Mouse (Mus musculus) heart, embryonic 16.5 days (tissue): Measurements from ENCODE around the gene Il16. TPM values are rescaled to one million over a fixed set of nuclear protein-coding genes. Genes with fewer than 3 reads are reported as not detected.

ENCODE experiments used
- ATAC-seq: fragments of 200-750 bp; cut with Nextera tagmentation; replicated peaks from 2 replicates; pipeline ENCODE4 v1.8.0; 2017; ENCODE audit warnings: moderate number of reproducible peaks; ENCODE audit not compliant: insufficient read depth, low FRiP score; ENCODE audit errors: extremely low read depth
- H3K27ac ChIP-seq: fragments of 300-500 bp; sonication (generic); 2 replicates; pipeline ENCODE4 v1.5.1; 2014; ENCODE audit warnings: mild to moderate bottlenecking, low read length, control low read depth, moderate library complexity
- H3K27me3 ChIP-seq: fragments of 300-500 bp; sonication (generic); 2 replicates; pipeline ENCODE4 v1.6.1; 2014; ENCODE audit warnings: low read length, mixed read lengths; ENCODE audit not compliant: control insufficient read depth, insufficient read depth
- H3K36me3 ChIP-seq: fragments of 300-500 bp; sonication (generic); 2 replicates; pipeline ENCODE4 v1.6.1; 2014; ENCODE audit not compliant: control insufficient read depth, insufficient read depth
- H3K4me1 ChIP-seq: fragments of 300-500 bp; sonication (generic); 2 replicates; pipeline ENCODE4 v1.6.1; 2014; ENCODE audit warnings: low read length, mixed read lengths; ENCODE audit not compliant: control insufficient read depth, insufficient read depth
- H3K4me2 ChIP-seq: fragments of 300-500 bp; sonication (generic); 2 replicates; pipeline ENCODE4 v1.6.1; 2014; ENCODE audit warnings: low read depth, mild to moderate bottlenecking, control low read depth, low read length
- H3K4me3 ChIP-seq: fragments of 300-500 bp; sonication (generic); 2 replicates; pipeline ENCODE4 v1.5.1; 2014; ENCODE audit warnings: mild to moderate bottlenecking, control low read depth, low read length
- H3K9ac ChIP-seq: fragments of 300-500 bp; sonication (generic); 2 replicates; pipeline ENCODE4 v1.6.1; 2014; ENCODE audit warnings: low read length, control low read depth
- H3K9me3 ChIP-seq: fragments of 300-500 bp; sonication (generic); replicated peaks from 2 replicates; pipeline ENCODE4 v1.6.1; 2016; ENCODE audit warnings: low read length; ENCODE audit not compliant: control insufficient read depth
- whole genome bisulfite sequencing: fragments of 180-500 bp; shearing (Covaris S2); extraction: QIAGEN DNeasy Blood & Tissue Kit; methylation state at CpG from one replicate; pipeline ENCODE4 v1.1.7; 2014; 5-methylcytosine and 5-hydroxymethylcytosine counted together
- polyA plus RNA-seq: library from polyadenylated mRNA; unstranded; fragments of >200 nt; fragmentation: Nextera tagmentation; extraction: Ambion mirVana; gene quantifications from 2 replicates; pipeline ENCODE4 v1.2.1, GENCODE M21; 2015

Gene Il16
- polyA plus RNA-seq, 1 experiment from 2014 or later = 12.0 TPM

DNA sequence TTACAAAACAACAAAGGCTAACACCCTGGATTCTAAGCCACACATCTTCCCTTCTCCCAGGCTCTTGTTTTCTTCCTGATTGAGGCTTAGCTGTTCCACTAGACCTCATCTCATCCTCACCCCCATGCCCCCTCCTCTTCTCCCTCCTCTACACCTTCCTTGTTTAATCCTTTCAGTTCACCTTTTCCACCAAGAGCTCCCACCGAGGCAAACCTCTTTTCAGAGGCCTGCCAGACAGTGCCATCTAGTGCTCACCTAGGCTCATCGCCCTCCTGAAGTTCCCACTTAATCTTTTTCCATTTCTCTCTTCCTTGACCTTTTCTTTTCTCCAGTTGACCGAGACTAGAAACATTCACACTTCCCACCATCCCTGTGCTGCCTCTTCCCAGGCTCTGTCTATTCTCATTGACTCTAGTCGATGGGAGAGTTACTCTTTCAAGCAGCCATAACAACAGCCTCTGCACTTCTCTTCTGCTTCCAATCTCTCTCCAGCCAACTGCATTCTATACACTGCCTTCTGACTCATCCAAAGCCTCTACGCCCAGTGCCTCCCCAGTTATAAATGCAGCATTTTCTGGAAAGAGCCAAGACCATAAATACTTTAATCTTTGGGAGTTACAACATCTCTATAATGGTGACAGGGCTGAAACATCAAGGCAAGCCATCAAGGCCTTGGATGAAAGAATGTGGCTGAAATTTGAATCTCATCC lies 69.8 kb downstream of the Il16 start:
- H3K27ac ChIP-seq = no peak overlapping the region
- no peak overlapping the region for H3K9ac ChIP-seq
- WGBS = 22% methylated on average over 5 of the region's 5 CpGs
- H3K9me3 ChIP-seq = no peaks in the 10 kb centered on the region; the same call in 1 of the 2 replicates
- H3K4me1 ChIP-seq = no peaks in the 10 kb centered on the region
- ATAC-seq = no peak
- no peaks in the 10 kb centered on the region for H3K36me3 ChIP-seq
- no peak overlapping the region for H3K4me2 ChIP-seq
- no peaks in the 10 kb centered on the region for H3K27me3 ChIP-seq
- no peak overlapping the region for H3K4me3 ChIP-seq

DNA sequence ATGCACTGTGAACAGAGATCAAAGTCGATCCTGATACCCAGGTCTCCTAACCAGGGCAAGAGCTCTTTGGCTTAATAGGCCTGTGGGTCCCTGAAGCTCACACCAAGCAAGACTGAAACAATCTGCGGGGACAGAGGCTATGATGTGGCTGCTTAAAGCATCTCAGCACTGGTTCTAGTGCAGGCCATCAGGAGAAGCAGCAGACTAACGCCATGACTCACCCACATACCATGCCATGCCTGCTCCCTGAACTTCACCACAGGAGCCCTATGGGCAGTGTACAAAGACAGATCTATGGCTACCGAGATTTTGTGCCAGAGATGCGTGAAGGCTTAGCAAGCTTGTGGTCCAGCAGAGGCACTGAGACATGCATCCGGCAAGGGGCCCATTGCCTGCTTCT lies 74.0 kb downstream of the Il16 start:
- H3K27ac ChIP-seq = no peak overlapping the region
- H3K9ac ChIP-seq = no peak overlapping the region
- 81% methylated on average over 6 of the region's 6 CpGs for WGBS
- H3K4me2 ChIP-seq = no peak overlapping the region
- ATAC-seq = no peak
- H3K27me3 ChIP-seq = no peaks in the 10 kb centered on the region
- H3K36me3 ChIP-seq = no peaks in the 10 kb centered on the region
- no peaks in the 10 kb centered on the region; the same call in 1 of the 2 replicates for H3K9me3 ChIP-seq
- no peaks in the 10 kb centered on the region for H3K4me1 ChIP-seq
- no peak overlapping the region for H3K4me3 ChIP-seq

GRCm38 (mm10) chr7:83668724-83669123 lies 76.8 kb downstream of the Il16 start:
- H3K9me3 ChIP-seq = no peaks in the 10 kb centered on the region
- H3K9ac ChIP-seq = no peak overlapping the region
- no peaks in the 10 kb centered on the region for H3K4me1 ChIP-seq
- no peak for ATAC-seq
- H3K4me2 ChIP-seq = no peak overlapping the region
- no peaks in the 10 kb centered on the region for H3K36me3 ChIP-seq
- no peaks in the 10 kb centered on the region for H3K27me3 ChIP-seq
- H3K27ac ChIP-seq = no peak overlapping the region
- H3K4me3 ChIP-seq = no peak overlapping the region
- 21% methylated on average over 1 of the region's 1 CpGs for WGBS

- H3K9me3 ChIP-seq = no peaks in the 10 kb centered on the region
- H3K27me3 ChIP-seq = no peaks in the 10 kb centered on the region
- no peak overlapping the region for H3K9ac ChIP-seq
- no peak overlapping the region for H3K4me2 ChIP-seq
- H3K4me1 ChIP-seq = no peaks in the 10 kb centered on the region
- 70% methylated on average over 5 of the region's 5 CpGs for WGBS
- no peak for ATAC-seq
- no peaks in the 10 kb centered on the region for H3K36me3 ChIP-seq
- no peak overlapping the region for H3K4me3 ChIP-seq
- no peak overlapping the region for H3K27ac ChIP-seq
These were observed 77.4 kb downstream of the Il16 start for GRCm38 (mm10) chr7:83667936-83668645.

DNA sequence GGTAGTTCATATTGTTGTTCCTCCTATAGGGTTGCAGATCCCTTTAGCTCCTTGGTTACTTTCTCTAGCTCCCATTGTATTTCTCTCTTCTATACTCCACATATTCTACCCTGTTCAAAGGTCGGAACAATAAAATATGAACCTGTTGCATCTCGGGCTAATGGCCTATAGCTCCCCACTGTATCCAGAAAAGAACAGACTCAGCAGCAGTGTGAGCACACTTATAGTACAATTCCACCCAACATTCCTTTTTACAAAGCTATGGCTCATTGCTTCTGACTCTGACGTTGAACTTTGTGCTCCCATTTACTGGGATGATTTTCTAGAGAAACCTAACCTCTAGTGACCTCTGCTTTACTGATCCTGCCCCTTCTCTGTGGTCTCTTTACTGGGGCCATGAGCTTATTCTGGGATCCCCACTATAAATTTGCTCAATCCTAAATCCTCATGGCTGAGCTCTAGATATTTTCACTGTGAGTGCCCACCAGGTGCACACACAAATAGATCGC lies 79.4 kb downstream of the Il16 start:
- no peaks in the 10 kb centered on the region for H3K4me1 ChIP-seq
- no peaks in the 10 kb centered on the region for H3K36me3 ChIP-seq
- 83% methylated on average over 4 of the region's 4 CpGs for WGBS
- no peak overlapping the region for H3K9ac ChIP-seq
- H3K4me3 ChIP-seq = no peak overlapping the region
- ATAC-seq = no peak
- H3K4me2 ChIP-seq = no peak overlapping the region
- no peaks in the 10 kb centered on the region for H3K27me3 ChIP-seq
- no peak overlapping the region for H3K27ac ChIP-seq
- no peaks in the 10 kb centered on the region for H3K9me3 ChIP-seq

- no peaks in the 10 kb centered on the region for H3K4me1 ChIP-seq
- ATAC-seq = no peak
- no peaks in the 10 kb centered on the region for H3K9me3 ChIP-seq
- no peaks in the 10 kb centered on the region for H3K27me3 ChIP-seq
- 73% methylated on average over 6 of the region's 6 CpGs for WGBS
- no peak overlapping the region for H3K4me2 ChIP-seq
- no peaks in the 10 kb centered on the region for H3K36me3 ChIP-seq
- H3K4me3 ChIP-seq = no peak overlapping the region
- no peak overlapping the region for H3K27ac ChIP-seq
- no peak overlapping the region for H3K9ac ChIP-seq
These were observed 82.7 kb downstream of the Il16 start for GRCm38 (mm10) chr7:83662711-83663375.

GRCm38 (mm10) chr7:83661763-83662162 lies 83.8 kb downstream of the Il16 start:
- no peak for ATAC-seq
- H3K4me1 ChIP-seq = no peaks in the 10 kb centered on the region
- 92% methylated on average over 3 of the region's 3 CpGs for WGBS
- no peak overlapping the region for H3K4me2 ChIP-seq
- no peaks in the 10 kb centered on the region for H3K27me3 ChIP-seq
- no peak overlapping the region for H3K9ac ChIP-seq
- H3K27ac ChIP-seq = no peak overlapping the region
- no peak overlapping the region for H3K4me3 ChIP-seq
- H3K36me3 ChIP-seq = no peaks in the 10 kb centered on the region
- no peaks in the 10 kb centered on the region; the same call in 1 of the 2 replicates for H3K9me3 ChIP-seq

DNA sequence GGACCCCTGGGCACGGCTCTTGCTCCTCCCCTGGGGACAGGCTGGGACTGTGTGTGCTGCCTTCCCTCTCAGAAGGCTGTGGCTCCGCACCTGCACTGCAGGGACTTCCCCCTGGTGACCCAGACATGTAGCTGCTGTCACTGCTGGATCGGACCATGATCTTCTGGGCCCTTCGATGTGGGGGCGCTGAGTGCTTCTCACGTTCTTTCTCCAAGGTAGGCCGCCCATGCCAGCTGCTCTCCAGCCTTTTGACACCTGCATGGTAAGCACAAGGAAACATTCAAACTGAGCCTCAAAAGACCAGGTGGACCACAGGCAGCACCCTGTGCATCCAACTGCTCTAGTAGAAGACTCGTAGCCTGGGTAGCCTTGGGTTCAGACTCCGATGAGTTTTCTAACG lies 84.5 kb downstream of the Il16 start:
- Histone ChIP-seq H3K9me3 (no peaks in the 10 kb centered on the region; the same call in 1 of the 2 replicates), H3K4me1 (no peaks in the 10 kb centered on the region), H3K27me3 (no peaks in the 10 kb centered on the region), H3K4me2 (no peak overlapping the region), H3K4me3 (no peak overlapping the region), H3K9ac (no peak overlapping the region), H3K27ac (no peak overlapping the region), H3K36me3 (no peaks in the 10 kb centered on the region)
- 74% methylated on average over 10 of the region's 10 CpGs for WGBS
- no peak; the same call in 1 of the 2 replicates for ATAC-seq

DNA sequence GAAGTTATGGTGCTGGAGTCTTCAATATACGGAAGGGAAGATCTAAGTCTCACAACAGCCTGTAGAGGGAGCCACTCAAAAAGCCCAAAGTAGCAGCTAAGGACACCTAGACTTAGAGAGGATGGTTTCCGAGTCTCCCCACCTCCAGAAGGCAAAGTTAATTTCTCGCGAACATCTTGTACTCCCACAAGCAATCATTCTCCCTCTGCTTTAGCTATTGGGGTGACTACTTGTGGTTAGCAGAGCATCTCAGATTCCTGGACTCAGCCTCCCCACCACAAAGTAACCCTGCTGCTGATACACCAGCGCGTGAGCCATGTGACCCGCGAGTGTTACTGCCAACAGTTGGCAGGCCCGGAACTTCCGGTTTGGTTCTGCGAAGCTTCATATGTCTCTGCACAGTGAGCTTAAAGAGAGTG lies 85.2 kb downstream of the Il16 start:
- Histone ChIP-seq H3K4me1 (no peaks in the 10 kb centered on the region), H3K9ac (no peak overlapping the region), H3K9me3 (no peaks in the 10 kb centered on the region; the same call in 1 of the 2 replicates), H3K36me3 (no peaks in the 10 kb centered on the region), H3K4me3 (no peak overlapping the region), H3K27me3 (no peaks in the 10 kb centered on the region), H3K27ac (no peak overlapping the region), H3K4me2 (no peak overlapping the region)
- ATAC-seq = no peak
- 83% methylated on average over 11 of the region's 11 CpGs for WGBS
